Mouse (Mus musculus) erythroblast, embryonic 14.5 days (primary cell): ENCODE measurements around the gene Brf1.

Experiments used
- GATA1 ChIP-seq: IDR thresholded peaks from 2 replicates; pipeline ENCODE4 v1.6.1; 2012; ENCODE audit warnings: low read length, inconsistent platforms, mixed read lengths
- TAL1 ChIP-seq: IDR thresholded peaks from 3 replicates; pipeline ENCODE4 v1.6.1; 2012; ENCODE audit warnings: low read length, inconsistent platforms, mixed read lengths

DNA sequence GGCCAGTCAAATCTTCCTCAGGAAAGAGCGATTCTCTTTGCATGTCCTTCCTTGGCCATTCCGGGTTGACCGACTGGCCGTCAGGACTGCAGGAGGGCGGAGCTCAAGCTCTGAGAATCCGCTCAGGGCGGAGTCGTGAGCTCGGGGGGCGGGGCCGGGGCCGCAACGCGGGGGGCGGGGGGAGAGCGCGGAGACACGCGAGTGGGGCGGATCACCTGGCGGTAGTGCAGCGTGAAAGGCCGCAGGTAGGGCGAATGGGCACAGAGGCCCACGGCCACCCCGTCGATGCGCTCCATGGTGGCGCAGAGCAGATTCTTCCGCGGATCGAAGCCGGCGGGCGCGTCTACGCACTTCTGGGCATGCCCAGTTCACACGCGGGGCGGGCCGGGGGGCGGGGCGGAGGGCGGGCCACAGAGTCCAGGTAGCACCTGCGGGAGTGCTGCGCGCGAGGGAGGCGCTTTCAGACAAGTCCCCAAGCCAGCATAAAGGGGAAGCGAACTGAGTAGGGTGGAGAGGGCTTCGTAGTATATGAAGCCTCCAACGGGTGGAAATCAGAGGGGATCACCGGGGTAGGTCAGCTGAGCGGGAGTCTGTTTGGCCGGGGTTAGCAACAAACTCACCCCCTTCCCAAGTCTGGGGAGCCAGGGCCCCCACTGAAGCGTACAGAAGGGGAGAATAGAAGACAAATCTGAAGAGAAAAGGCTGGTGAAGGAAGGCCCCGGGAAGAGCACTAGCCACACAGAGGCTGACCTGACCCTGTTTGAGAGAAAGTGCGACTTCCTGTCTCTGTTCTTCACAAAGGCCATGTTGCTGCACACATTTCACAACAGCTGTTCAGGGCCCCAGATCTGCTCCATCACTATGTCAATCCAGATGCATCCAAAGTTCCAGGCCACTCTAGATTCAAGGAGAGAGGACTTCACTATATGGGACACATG is 58.5 kb downstream of the Brf1 start, which contains the start of gene Nudt14:
- no peak for TF ChIP-seq GATA1
- TF ChIP-seq TAL1: no peak
